Mouse (Mus musculus) embryonic facial prominence, embryonic 15.5 days (tissue): ENCODE measurements around the gene Gadd45gip1. TPM values are rescaled to one million over a fixed set of nuclear protein-coding genes. Genes with fewer than 3 reads are reported as not detected.

Experiments
- ATAC-seq: fragments of 200-750 bp; cut with Nextera tagmentation; 2 replicates; pipeline ENCODE4 v1.8.0; 2017; ENCODE audit warnings: low read depth, moderate TSS enrichment; ENCODE audit not compliant: insufficient number of reproducible peaks, low FRiP score, low TSS enrichment
- H3K27ac ChIP-seq: fragments of 300-500 bp; sonication (generic); replicated peaks from 2 replicates; pipeline ENCODE4 v1.5.1; 2015; ENCODE audit warnings: mild to moderate bottlenecking, inconsistent platforms
- H3K27me3 ChIP-seq: fragments of 300-500 bp; sonication (generic); 2 replicates; pipeline ENCODE4 v1.6.1; 2015; ENCODE audit warnings: inconsistent platforms
- H3K36me3 ChIP-seq: fragments of 300-500 bp; sonication (generic); 2 replicates; pipeline ENCODE4 v1.6.1; 2015; ENCODE audit warnings: mild to moderate bottlenecking, inconsistent platforms
- H3K4me1 ChIP-seq: fragments of 300-500 bp; sonication (generic); 2 replicates; pipeline ENCODE4 v1.6.1; 2015; ENCODE audit warnings: inconsistent platforms
- H3K4me2 ChIP-seq: fragments of 300-500 bp; sonication (generic); replicated peaks from 2 replicates; pipeline ENCODE4 v1.6.1; 2015; ENCODE audit warnings: mild to moderate bottlenecking, inconsistent platforms
- H3K4me3 ChIP-seq: fragments of 300-500 bp; sonication (generic); replicated peaks from 2 replicates; pipeline ENCODE4 v1.5.1; 2015; ENCODE audit warnings: mild to moderate bottlenecking, inconsistent platforms
- H3K9ac ChIP-seq: fragments of 300-500 bp; sonication (generic); 2 replicates; pipeline ENCODE4 v1.6.1; 2015; ENCODE audit warnings: inconsistent platforms
- H3K9me3 ChIP-seq: fragments of 300-500 bp; sonication (generic); replicated peaks from 2 replicates; pipeline ENCODE4 v1.6.1; 2016; ENCODE audit warnings: inconsistent platforms
- WGBS: fragments of 180-500 bp; shearing (Covaris S2); methylation state at CpG from one replicate; pipeline ENCODE4 v1.1.7; 2015; 5-methylcytosine and 5-hydroxymethylcytosine counted together
- microRNA-seq: library from miRNA; unstranded; fragments of <30 nt; microRNA quantifications from one replicate; pipeline ENCODE4, GENCODE M21; 2016; ENCODE audit warnings: borderline number of aligned reads
- polyA plus RNA-seq: library from polyadenylated mRNA; unstranded; fragments of >200 nt; fragmentation: Nextera tagmentation; extraction: Ambion mirVana; gene quantifications from 2 replicates; pipeline ENCODE4 v1.2.1, GENCODE M21; 2015

Gadd45gip1 gene
- polyA plus RNA-seq, 1 experiment from 2014 or later, result 46.5 TPM

DNA sequence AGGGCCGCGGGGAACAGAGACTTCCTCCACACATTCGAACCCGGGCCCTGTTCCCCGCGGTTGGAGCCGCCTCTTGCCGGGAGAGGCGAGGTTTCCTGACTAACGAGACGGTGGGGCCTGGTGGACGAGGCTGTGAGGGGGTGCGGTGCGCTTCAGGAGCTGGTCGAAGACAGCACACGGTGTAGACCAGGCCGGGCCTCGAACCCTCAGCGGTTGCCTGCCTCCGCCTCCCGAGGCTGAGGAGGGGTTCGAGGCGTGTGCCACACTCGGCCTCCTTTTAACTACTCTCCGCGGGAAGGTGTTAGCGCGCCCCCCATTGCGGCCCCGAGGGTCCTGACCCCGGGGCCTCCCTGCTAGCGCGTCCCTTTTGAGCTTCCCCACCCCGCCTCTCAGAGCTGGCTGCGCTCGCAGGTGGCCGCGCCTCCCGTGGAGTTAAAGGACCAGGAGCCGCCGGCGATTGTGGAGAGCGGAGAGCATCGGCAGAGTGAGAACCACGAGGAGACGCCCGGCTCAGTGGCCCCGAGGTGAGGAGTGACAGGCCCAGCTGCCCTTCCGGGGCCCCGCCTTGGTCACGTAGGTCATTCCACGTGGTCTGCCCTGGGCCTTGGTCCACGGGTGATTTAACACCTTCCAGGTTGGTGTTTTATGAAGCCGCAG, 41.1 kb downstream of the Gadd45gip1 start:
- 2% methylated on average over 54 of the region's 54 CpGs for WGBS
- peak overlapping the region; percentile 48 for H3K9ac ChIP-seq
- H3K4me2 ChIP-seq, result peak overlapping the region; percentile 99
- peak; percentile 36 for ATAC-seq
- H3K9me3 ChIP-seq, result no peaks in the 10 kb centered on the region
- H3K4me1 ChIP-seq, result peaks cover 17% of the 10 kb centered on the region
- no peaks in the 10 kb centered on the region for H3K27me3 ChIP-seq
- peaks cover 27% of the 10 kb centered on the region for H3K36me3 ChIP-seq
- peak overlapping the region; percentile 55 for H3K4me3 ChIP-seq
- no peak overlapping the region for H3K27ac ChIP-seq

- 66% methylated on average over 4 of the region's 4 CpGs for WGBS
- peak overlapping the region; percentile 48 for H3K9ac ChIP-seq
- peak overlapping the region; percentile 99 for H3K4me2 ChIP-seq
- H3K27me3 ChIP-seq, result no peaks in the 10 kb centered on the region
- no peak overlapping the region for H3K27ac ChIP-seq
- peaks cover 22% of the 10 kb centered on the region for H3K36me3 ChIP-seq
- no peaks in the 10 kb centered on the region for H3K9me3 ChIP-seq
- peaks cover 17% of the 10 kb centered on the region for H3K4me1 ChIP-seq
- ATAC-seq, result no peak
- peak overlapping the region; percentile 55 for H3K4me3 ChIP-seq
These were observed 41.7 kb downstream of the Gadd45gip1 start for GRCm38 (mm10) chr8:84873016-84873415.

DNA sequence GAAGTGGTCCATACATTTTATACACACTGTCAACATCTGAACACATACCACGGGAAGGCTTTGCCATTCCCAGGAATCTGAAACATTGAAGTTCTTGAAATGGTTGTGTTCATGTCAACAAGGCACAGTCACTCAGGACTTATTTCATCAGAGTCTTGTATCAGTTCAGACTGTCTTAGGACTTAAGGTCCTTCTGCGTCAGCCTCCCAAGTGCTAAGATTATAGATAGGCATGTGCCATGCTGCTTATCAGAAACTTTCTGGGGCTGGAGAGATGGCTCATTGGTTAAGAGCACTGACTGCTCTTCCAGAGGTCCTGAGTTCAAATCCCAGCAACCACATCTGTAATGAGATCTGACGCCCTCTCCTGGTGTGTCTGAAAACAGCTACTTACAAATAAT, 43.0 kb downstream of the Gadd45gip1 start:
- Histone ChIP-seq H3K9me3 (no peaks in the 10 kb centered on the region), H3K4me2 (no peak overlapping the region), H3K4me1 (peaks cover 17% of the 10 kb centered on the region), H3K36me3 (peaks cover 8% of the 10 kb centered on the region; the same call in 1 of the 2 replicates), H3K4me3 (no peak overlapping the region), H3K9ac (no peak overlapping the region), H3K27ac (no peak overlapping the region), H3K27me3 (no peaks in the 10 kb centered on the region)
- no peak for ATAC-seq
- 86% methylated on average over 3 of the region's 3 CpGs for WGBS

- no peak overlapping the region for H3K9ac ChIP-seq
- no peaks in the 10 kb centered on the region for H3K36me3 ChIP-seq
- ATAC-seq, result no peak
- H3K4me1 ChIP-seq, result peaks cover 7% of the 10 kb centered on the region
- no peak overlapping the region for H3K4me3 ChIP-seq
- H3K9me3 ChIP-seq, result no peaks in the 10 kb centered on the region
- whole genome bisulfite sequencing, result 74% methylated on average over 3 of the region's 3 CpGs
- no peak overlapping the region for H3K4me2 ChIP-seq
- no peak overlapping the region for H3K27ac ChIP-seq
- no peaks in the 10 kb centered on the region for H3K27me3 ChIP-seq
These were observed 46.1 kb downstream of the Gadd45gip1 start for GRCm38 (mm10) chr8:84877297-84878035.

DNA sequence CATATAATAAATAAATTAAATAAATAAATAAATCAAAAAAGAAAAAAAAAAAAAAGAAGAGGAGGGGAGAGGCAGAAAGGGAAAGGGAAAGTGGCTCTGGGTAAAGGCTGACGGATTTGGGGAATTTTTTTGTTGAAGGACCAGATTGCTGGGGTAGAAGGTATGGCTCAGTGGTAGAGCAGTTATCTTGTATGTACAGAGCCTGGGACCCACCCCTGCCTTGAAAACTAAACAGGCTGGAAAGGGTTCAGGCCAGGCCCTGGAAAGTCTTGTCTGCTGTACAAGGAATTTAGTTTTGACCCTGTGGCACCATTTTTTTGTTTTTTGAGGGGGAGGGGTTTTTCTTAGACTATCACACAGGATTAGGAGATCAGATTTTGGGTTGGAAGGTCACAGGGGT, 47.6 kb downstream of the Gadd45gip1 start:
- no peaks in the 10 kb centered on the region for H3K4me1 ChIP-seq
- no peaks in the 10 kb centered on the region for H3K27me3 ChIP-seq
- H3K9me3 ChIP-seq, result no peaks in the 10 kb centered on the region
- no peak overlapping the region for H3K27ac ChIP-seq
- ATAC-seq, result no peak
- H3K4me2 ChIP-seq, result no peak overlapping the region
- no peak overlapping the region for H3K4me3 ChIP-seq
- 80% methylated on average over 1 of the region's 1 CpGs for WGBS
- H3K9ac ChIP-seq, result no peak overlapping the region
- H3K36me3 ChIP-seq, result peaks cover 3% of the 10 kb centered on the region; the same call in 1 of the 2 replicates

- H3K4me2 ChIP-seq, result no peak overlapping the region
- no peaks in the 10 kb centered on the region for H3K4me1 ChIP-seq
- no peak overlapping the region for H3K27ac ChIP-seq
- H3K9ac ChIP-seq, result no peak overlapping the region
- ATAC-seq, result no peak
- no peaks in the 10 kb centered on the region for H3K27me3 ChIP-seq
- no peak overlapping the region for H3K4me3 ChIP-seq
- WGBS, result 86% methylated on average over 4 of the region's 4 CpGs
- H3K36me3 ChIP-seq, result peaks cover 37% of the 10 kb centered on the region
- no peaks in the 10 kb centered on the region for H3K9me3 ChIP-seq
These were observed 53.4 kb downstream of the Gadd45gip1 start for GRCm38 (mm10) chr8:84884728-84885127.

Small RNA genes lying within 50 kb of the gene (microRNA-seq; reads per million reads assigned to microRNA genes)
- gene Mir7069, result 0.69 reads per million

Other genes with a start within 250 kb of the Gadd45gip1 start
- 79.7 and 83.9 TPM in 2 replicates for gene Ier2, start 168.7 kb upstream of the Gadd45gip1 start, polyA plus RNA-seq
- 69.1 and 78.2 TPM in 2 replicates for gene Trmt1, start 145.2 kb upstream of the Gadd45gip1 start, polyA plus RNA-seq
- gene Nacc1, start 143.7 kb upstream of the Gadd45gip1 start, polyA plus RNA-seq, result 16.7 and 16.9 TPM in 2 replicates
- 5.8 and 6.0 TPM in 2 replicates for gene Lyl1, start 130.1 kb upstream of the Gadd45gip1 start, polyA plus RNA-seq
- gene G430095P16Rik, start 108.5 kb upstream of the Gadd45gip1 start, polyA plus RNA-seq, result 4.2 and 4.9 TPM in 2 replicates
- gene Nfix, start 31.2 kb upstream of the Gadd45gip1 start, polyA plus RNA-seq, result 61.4 and 62.0 TPM in 2 replicates
- gene Dand5, start 8.7 kb upstream of the Gadd45gip1 start, polyA plus RNA-seq, result 8.4 and 8.9 TPM in 2 replicates
- gene Rad23a, start 9.1 kb downstream of the Gadd45gip1 start, polyA plus RNA-seq, result 104 and 110 TPM in 2 replicates
- gene Calr, start 15.4 kb downstream of the Gadd45gip1 start, polyA plus RNA-seq, result 975 and 998 TPM in 2 replicates
- gene Farsa, start 25.5 kb downstream of the Gadd45gip1 start, polyA plus RNA-seq, result 94.5 and 99.8 TPM in 2 replicates
- 68.0 and 72.9 TPM in 2 replicates for gene Syce2, start 40.6 kb downstream of the Gadd45gip1 start, polyA plus RNA-seq
- gene Gcdh, start 62.4 kb downstream of the Gadd45gip1 start, polyA plus RNA-seq, result 29.4 and 32.2 TPM in 2 replicates
- gene Klf1, start 70.4 kb downstream of the Gadd45gip1 start, polyA plus RNA-seq, result 1.3 and 1.6 TPM in 2 replicates
- 20.0 and 22.4 TPM in 2 replicates for gene Dnase2a, start 77.0 kb downstream of the Gadd45gip1 start, polyA plus RNA-seq
- 1.9 and 2.2 TPM in 2 replicates for gene Mast1, start 105.8 kb downstream of the Gadd45gip1 start, polyA plus RNA-seq
- gene Rtbdn, start 115.5 kb downstream of the Gadd45gip1 start, polyA plus RNA-seq, result 0.27 TPM in 1 of 2 replicates, not detected in the other
- not detected in 2 replicates for gene Gm49661, start 137.9 kb downstream of the Gadd45gip1 start, polyA plus RNA-seq
- gene Prdx2, start 138.1 kb downstream of the Gadd45gip1 start, polyA plus RNA-seq, result 705 and 717 TPM in 2 replicates
- 94.9 and 99.1 TPM in 2 replicates for gene Rnaseh2a, start 138.2 kb downstream of the Gadd45gip1 start, polyA plus RNA-seq
- 38.0 and 40.5 TPM in 2 replicates for gene Junb, start 147.2 kb downstream of the Gadd45gip1 start, polyA plus RNA-seq
- 27.2 and 30.6 TPM in 2 replicates for gene Hook2, start 159.1 kb downstream of the Gadd45gip1 start, polyA plus RNA-seq
- gene Best2, start 183.0 kb downstream of the Gadd45gip1 start, polyA plus RNA-seq, result 0.93 and 2.0 TPM in 2 replicates
- 117 and 119 TPM in 2 replicates for gene Asna1, start 193.8 kb downstream of the Gadd45gip1 start, polyA plus RNA-seq
- 114 and 117 TPM in 2 replicates for gene Trir, start 195.3 kb downstream of the Gadd45gip1 start, polyA plus RNA-seq
- 31.4 and 32.9 TPM in 2 replicates for gene Tnpo2, start 205.4 kb downstream of the Gadd45gip1 start, polyA plus RNA-seq
- gene Fbxw9, start 228.5 kb downstream of the Gadd45gip1 start, polyA plus RNA-seq, result 32.6 and 37.4 TPM in 2 replicates
- 0.65 and 0.88 TPM in 2 replicates for gene Gm5741, start 236.5 kb downstream of the Gadd45gip1 start, polyA plus RNA-seq
- 53.0 and 57.9 TPM in 2 replicates for gene Dhps, start 240.2 kb downstream of the Gadd45gip1 start, polyA plus RNA-seq
- gene Wdr83os, start 249.2 kb downstream of the Gadd45gip1 start, polyA plus RNA-seq, result 123 and 127 TPM in 2 replicates
- gene Wdr83, start 249.8 kb downstream of the Gadd45gip1 start, polyA plus RNA-seq, result 42.0 and 43.7 TPM in 2 replicates